Mouse (Mus musculus) kidney, adult 2 months (tissue): Measurements from ENCODE around the gene Xcl1. TPM values are rescaled to one million over a fixed set of nuclear protein-coding genes. Genes with fewer than 3 reads are reported as not detected.
A peak's percentile ranks its signal among the peaks of the same experiment; 100 is the strongest.

Experiments used
- DNase-seq: peaks from one replicate; pipeline ENCODE4 v3.0.0; 2021
- H3K27ac ChIP-seq: fragments of 200-500 bp; 2 replicates; pipeline ENCODE4 v1.5.1; 2012; ENCODE audit warnings: low read depth, low read length, control low read depth, inconsistent platforms; ENCODE audit not compliant: insufficient read depth
- H3K27me3 ChIP-seq: fragments of 200-500 bp; replicated peaks from 2 replicates; pipeline ENCODE4 v1.6.1; 2012; ENCODE audit warnings: mild to moderate bottlenecking, moderate library complexity, low read length, inconsistent platforms; ENCODE audit not compliant: control insufficient read depth, insufficient read depth
- H3K36me3 ChIP-seq: fragments of 200-500 bp; 2 replicates; pipeline ENCODE4 v1.6.1; 2012; ENCODE audit warnings: mild to moderate bottlenecking, moderate library complexity, low read length, inconsistent platforms; ENCODE audit not compliant: control insufficient read depth, insufficient read depth
- H3K4me1 ChIP-seq: fragments of 200-500 bp; 2 replicates; pipeline ENCODE4 v1.6.1; 2011; ENCODE audit warnings: low read length; ENCODE audit not compliant: control insufficient read depth, insufficient read depth
- H3K4me3 ChIP-seq: fragments of 200-500 bp; 2 replicates; pipeline ENCODE4 v1.5.1; 2011; ENCODE audit warnings: mild to moderate bottlenecking, low read depth, low read length, control low read depth; ENCODE audit not compliant: insufficient read depth
- CTCF ChIP-seq: fragments of 200-500 bp; conservative IDR thresholded peaks from 2 replicates; pipeline ENCODE4 v1.5.1; 2011; ENCODE audit warnings: low read depth, mild to moderate bottlenecking, control low read depth, low read length, moderate library complexity, mixed read lengths; ENCODE audit not compliant: insufficient read depth, insufficient read length
- POLR2A ChIP-seq: fragments of 200-500 bp; IDR thresholded peaks from one replicate; pipeline ENCODE4 v1.6.1; 2011; ENCODE audit warnings: low read depth, low read length, control low read depth
- WGBS: fragments of 180-500 bp; shearing (Covaris S2); methylation state at CpG from one replicate; pipeline ENCODE4 v1.1.7; 2018; 5-methylcytosine and 5-hydroxymethylcytosine counted together
- polyA plus RNA-seq: library from polyadenylated mRNA; depleted of rRNA; stranded (reverse); fragments of >200 nt; gene quantifications from 2 replicates; pipeline ENCODE4 v1.2.3, GENCODE M21; 2012

Gene Xcl1
- polyA plus RNA-seq, 1 experiment = 0.86 TPM

DNA sequence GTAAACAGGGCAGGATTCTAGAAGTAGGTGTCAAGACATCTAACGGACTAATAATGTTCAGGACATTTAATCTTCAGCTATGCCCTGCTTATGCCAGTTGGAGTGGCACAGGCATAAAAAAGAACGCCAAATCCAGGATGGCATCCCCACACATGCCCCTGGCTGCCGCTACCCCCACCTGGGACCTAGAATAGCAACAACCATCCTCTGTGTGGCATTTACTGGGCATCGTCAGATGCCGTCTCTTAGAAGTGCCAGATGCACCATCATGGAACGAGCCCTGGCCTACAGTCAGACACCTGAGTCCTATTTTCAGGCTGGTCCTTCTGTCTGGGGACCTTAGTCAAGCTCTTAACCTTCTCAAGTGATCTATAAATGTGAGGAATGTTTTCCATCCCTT, 34.6 kb downstream of the Xcl1 start:
- peak overlapping the region; percentile 100; the same call in 1 of the 2 replicates for H3K27ac ChIP-seq
- H3K27me3 ChIP-seq = no peaks in the 10 kb centered on the region
- no peak for DNase-seq
- 82% methylated on average over 6 of the region's 6 CpGs for WGBS
- H3K4me1 ChIP-seq = peaks cover 19% of the 10 kb centered on the region
- TF ChIP-seq CTCF (no peak), POLR2A (no peak)
- H3K36me3 ChIP-seq = no peaks in the 10 kb centered on the region
- no peak overlapping the region for H3K4me3 ChIP-seq

DNA sequence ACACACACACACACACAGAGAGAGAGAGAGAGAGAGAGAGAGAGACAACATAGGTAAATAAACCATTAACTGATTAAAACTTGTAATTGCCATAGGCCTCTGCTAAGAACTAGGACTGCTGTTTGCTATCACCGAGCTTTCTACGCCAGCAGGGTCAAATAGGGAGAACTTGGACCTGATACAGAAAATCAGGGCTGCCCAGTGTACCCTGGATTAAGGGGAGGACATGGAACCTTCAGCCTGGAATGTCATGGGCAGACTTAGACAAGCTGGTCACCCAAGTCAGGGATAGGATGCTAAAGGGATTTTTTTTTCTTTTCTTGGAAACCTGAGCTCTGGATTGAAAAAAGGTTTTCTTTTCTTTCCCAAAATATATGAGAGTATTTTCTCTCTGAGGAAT, 35.1 kb downstream of the Xcl1 start:
- no peak overlapping the region for H3K4me3 ChIP-seq
- H3K4me1 ChIP-seq = peaks cover 21% of the 10 kb centered on the region
- DNase-seq = peak; percentile 77
- WGBS = 10% methylated on average over 2 of the region's 2 CpGs
- no peaks in the 10 kb centered on the region for H3K27me3 ChIP-seq
- no peaks in the 10 kb centered on the region for H3K36me3 ChIP-seq
- no peak for TF ChIP-seq POLR2A
- TF ChIP-seq CTCF = no peak
- H3K27ac ChIP-seq = peak overlapping the region; percentile 100

DNA sequence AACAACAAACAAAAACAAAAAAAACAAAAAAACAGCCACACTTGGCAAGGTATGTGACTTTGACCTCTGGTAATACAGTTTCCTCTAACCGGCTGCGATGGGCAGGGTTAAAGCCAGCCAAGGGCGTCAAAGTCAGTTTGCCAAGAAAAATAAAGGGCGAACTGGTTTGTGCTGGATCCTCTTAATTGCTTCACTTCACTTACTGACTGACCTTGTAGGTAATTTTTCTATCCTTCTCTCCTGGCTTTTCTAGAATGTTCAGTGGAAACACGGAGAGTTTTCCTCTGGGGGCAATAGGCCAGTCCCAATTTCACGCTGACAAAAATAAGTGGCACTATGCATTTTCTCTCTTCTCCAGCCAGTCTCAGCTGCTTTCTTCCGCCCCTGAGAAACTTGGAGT, 35.8 kb downstream of the Xcl1 start:
- H3K36me3 ChIP-seq = no peaks in the 10 kb centered on the region
- no peaks in the 10 kb centered on the region for H3K27me3 ChIP-seq
- TF ChIP-seq POLR2A = no peak
- no peak for TF ChIP-seq CTCF
- peak; percentile 95 for DNase-seq
- peak overlapping the region; percentile 100 for H3K27ac ChIP-seq
- H3K4me1 ChIP-seq = peaks cover 21% of the 10 kb centered on the region
- 17% methylated on average over 7 of the region's 7 CpGs for WGBS
- H3K4me3 ChIP-seq = peak overlapping the region; percentile 90

DNA sequence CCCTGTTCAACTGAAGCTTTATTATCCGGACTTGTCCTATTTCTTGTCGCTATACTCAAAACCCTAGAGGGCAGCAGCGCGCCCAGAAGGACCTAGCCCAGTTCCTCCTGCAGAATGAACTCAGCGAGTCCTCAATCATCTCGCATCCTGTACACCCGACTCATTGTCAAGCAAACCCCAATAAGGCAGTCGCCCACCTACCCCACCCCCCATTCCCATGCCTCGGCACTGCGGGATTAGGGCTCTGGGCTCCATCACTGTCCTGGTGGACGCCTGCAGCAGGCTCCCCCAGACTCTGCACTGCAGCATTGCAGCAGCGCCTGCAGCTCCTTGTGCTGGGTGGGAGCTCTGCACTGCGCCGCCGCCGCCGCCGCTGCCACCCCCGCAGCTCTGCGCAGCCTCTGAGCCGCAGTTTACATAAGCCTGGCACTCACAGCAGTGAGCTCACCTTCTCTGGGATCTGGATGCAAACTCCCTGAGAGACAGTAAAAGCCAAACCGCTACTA, 36.4 kb downstream of the Xcl1 start:
- Histone ChIP-seq H3K27me3 (no peaks in the 10 kb centered on the region), H3K27ac (peak overlapping the region; percentile 100), H3K4me3 (peak overlapping the region; percentile 90), H3K36me3 (no peaks in the 10 kb centered on the region), H3K4me1 (peaks cover 21% of the 10 kb centered on the region)
- DNase-seq = peak; percentile 91
- under 1% methylated on average over 22 of the region's 22 CpGs for WGBS
- TF ChIP-seq CTCF = peak; percentile 67
- TF ChIP-seq POLR2A = peak; percentile 19

DNA sequence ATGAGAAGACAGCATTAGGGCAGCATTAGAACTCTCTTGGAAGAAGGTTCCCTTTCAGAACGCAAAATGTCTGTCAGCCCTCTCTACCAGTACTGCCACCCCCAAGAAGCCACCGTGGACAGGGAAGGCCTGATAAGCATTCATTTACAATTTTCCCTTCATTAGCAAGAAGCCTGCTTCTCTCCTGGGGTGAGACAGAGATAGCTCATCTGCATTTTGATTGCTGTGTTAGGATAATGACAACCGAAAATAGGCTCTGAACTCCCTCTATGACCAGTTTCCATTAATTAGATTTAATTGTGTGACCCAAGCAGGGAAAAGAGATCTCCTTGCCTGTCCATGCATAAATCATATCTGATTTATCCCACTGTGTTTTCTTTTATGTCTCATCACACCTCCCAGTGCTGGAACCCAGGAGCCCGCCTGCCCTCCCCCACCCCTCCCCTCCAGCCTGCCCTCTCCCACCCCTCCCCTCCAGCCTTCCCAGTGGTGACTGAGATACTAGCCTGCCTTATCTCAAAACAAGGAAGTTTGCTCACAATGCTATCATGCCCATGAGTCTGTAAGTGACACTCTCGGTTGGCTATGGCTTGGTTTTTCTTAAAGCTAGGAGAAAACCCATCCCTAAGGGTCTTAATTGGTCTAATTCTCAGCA, 38.0 kb downstream of the Xcl1 start:
- DNase-seq = no peak
- WGBS = 45% methylated on average over 5 of the region's 5 CpGs
- H3K4me3 ChIP-seq = no peak overlapping the region
- TF ChIP-seq CTCF (no peak), POLR2A (no peak)
- H3K36me3 ChIP-seq = no peaks in the 10 kb centered on the region
- H3K4me1 ChIP-seq = peaks cover 21% of the 10 kb centered on the region
- H3K27me3 ChIP-seq = no peaks in the 10 kb centered on the region
- H3K27ac ChIP-seq = peak overlapping the region; percentile 84

DNA sequence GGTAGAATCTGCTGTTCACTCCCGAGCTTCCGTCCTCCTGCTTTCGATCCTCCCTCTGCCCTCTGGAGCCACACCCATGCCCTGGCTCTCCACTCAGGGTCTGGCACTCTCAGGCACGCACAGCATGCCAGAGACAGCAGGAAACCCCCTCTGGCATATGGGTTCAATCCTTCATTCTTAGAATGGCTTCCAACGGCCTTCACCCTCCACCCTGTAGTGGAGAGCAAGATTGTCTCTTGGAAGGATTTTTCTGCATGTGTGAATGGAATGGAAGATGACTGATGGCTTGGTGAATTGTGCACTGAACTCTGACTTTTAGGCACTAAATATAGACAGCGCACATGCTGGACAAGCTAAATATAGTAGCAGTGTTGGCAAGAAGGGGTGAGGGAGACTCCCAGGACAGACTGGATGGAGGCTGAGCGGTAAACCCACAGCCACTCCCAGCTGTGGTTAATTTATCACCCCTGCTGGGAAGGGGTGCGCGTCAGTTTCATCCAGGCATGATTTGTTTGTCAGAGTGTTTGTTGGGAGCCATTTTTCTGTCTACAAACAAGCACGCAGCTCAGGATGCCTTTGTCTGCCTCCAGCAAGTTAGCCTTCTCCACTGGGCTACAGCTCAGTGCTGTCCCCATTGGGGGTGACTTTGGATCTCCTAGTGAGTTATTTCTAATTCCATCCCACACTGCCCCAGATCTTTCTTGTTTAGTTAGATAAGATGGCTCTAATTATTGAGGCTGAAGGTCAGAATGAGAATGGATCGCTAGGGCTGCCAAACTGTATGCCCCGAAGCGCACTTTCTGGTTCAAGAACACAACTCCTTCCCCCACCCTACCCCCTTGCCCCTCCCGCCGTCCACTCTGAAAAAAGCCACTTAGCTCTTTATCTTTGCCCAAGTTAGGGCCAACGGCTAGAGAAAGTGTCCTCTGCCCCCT, 38.8 kb downstream of the Xcl1 start:
- Histone ChIP-seq H3K36me3 (no peaks in the 10 kb centered on the region), H3K27ac (peak overlapping the region; percentile 88), H3K27me3 (no peaks in the 10 kb centered on the region), H3K4me3 (no peak overlapping the region), H3K4me1 (peaks cover 21% of the 10 kb centered on the region)
- peak; percentile 89 for DNase-seq
- 24% methylated on average over 16 of the region's 16 CpGs for whole genome bisulfite sequencing
- TF ChIP-seq POLR2A (no peak), CTCF (no peak)

DNA sequence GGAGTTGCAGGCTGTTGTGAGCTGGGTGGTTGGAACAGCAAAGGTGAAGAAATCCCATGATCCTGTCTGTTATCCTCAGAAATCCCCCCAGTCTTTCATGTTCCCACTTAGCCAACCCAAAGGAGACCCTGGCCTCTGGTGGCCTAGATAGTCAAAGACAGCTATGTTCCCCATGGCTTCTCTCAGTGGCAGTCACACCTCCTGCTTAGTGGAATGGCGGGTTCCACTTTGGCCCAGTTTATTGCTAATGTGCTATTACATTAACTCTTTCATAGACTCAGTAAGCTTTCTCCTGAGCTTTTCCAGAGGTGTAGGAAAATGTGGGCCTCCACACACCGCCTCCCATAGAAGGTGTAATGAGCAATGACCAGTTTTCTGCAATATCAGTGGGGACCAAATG, 39.5 kb downstream of the Xcl1 start:
- Histone ChIP-seq H3K4me1 (peaks cover 24% of the 10 kb centered on the region), H3K27me3 (no peaks in the 10 kb centered on the region), H3K27ac (peak overlapping the region; percentile 88), H3K4me3 (no peak overlapping the region), H3K36me3 (no peaks in the 10 kb centered on the region)
- DNase-seq = peak; percentile 27
- TF ChIP-seq CTCF (no peak), POLR2A (no peak)
- WGBS = 50% methylated on average over 2 of the region's 2 CpGs
